Mouse (Mus musculus): ENCODE measurements around the gene Clec16a. TPM values are rescaled to one million over a fixed set of nuclear protein-coding genes. Genes with fewer than 3 reads are reported as not detected.

Gene Clec16a
- polyA plus RNA-seq, 1 experiment = 25.2 TPM

- DNase-seq = no peak
- Histone ChIP-seq H3K4me1 (replicated peaks; ENCODE audit: control insufficient read depth, insufficient read depth, low read length) (peaks cover 36% of the 10 kb centered on the region), H3K36me3 (ENCODE audit: control insufficient read depth, insufficient read depth, low read length) (no peaks in the 10 kb centered on the region), H3K27ac (ENCODE audit: control insufficient read depth, insufficient read depth, low read length) (no peak overlapping the region), H3K27me3 (ENCODE audit: control insufficient read depth, insufficient read depth, low read length) (no peaks in the 10 kb centered on the region), H3K4me3 (ENCODE audit: control insufficient read depth, insufficient read depth, low read length) (no peak overlapping the region)
- WGBS = 99% methylated on average over 3 of the region's 3 CpGs
- TF ChIP-seq CTCF (IDR thresholded peaks at IDR 0.05; ENCODE audit: borderline replicate concordance, control insufficient read depth, extremely low read depth, insufficient read depth, low read length, poor library complexity) (no peak), POLR2A (IDR thresholded peaks at IDR 0.05; ENCODE audit: control insufficient read depth, extremely low read depth, insufficient read depth, low read length, poor library complexity) (no peak)
Measured at GRCm38 (mm10) chr16:10754521-10755296, 209.6 kb downstream of the Clec16a start.

GRCm38 (mm10) chr16:10756168-10756567 lies 211.0 kb downstream of the Clec16a start:
- 78% methylated on average over 6 of the region's 6 CpGs for WGBS
- TF ChIP-seq CTCF (IDR thresholded peaks at IDR 0.05; ENCODE audit: borderline replicate concordance, control insufficient read depth, extremely low read depth, insufficient read depth, low read length, poor library complexity) = no peak
- TF ChIP-seq POLR2A (IDR thresholded peaks at IDR 0.05; ENCODE audit: control insufficient read depth, extremely low read depth, insufficient read depth, low read length, poor library complexity) = no peak
- DNase-seq = no peak
- Histone ChIP-seq H3K27me3 (ENCODE audit: control insufficient read depth, insufficient read depth, low read length) (no peaks in the 10 kb centered on the region), H3K27ac (ENCODE audit: control insufficient read depth, insufficient read depth, low read length) (no peak overlapping the region), H3K4me1 (replicated peaks; ENCODE audit: control insufficient read depth, insufficient read depth, low read length) (peaks cover 32% of the 10 kb centered on the region), H3K36me3 (ENCODE audit: control insufficient read depth, insufficient read depth, low read length) (no peaks in the 10 kb centered on the region), H3K4me3 (ENCODE audit: control insufficient read depth, insufficient read depth, low read length) (no peak overlapping the region)

DNA sequence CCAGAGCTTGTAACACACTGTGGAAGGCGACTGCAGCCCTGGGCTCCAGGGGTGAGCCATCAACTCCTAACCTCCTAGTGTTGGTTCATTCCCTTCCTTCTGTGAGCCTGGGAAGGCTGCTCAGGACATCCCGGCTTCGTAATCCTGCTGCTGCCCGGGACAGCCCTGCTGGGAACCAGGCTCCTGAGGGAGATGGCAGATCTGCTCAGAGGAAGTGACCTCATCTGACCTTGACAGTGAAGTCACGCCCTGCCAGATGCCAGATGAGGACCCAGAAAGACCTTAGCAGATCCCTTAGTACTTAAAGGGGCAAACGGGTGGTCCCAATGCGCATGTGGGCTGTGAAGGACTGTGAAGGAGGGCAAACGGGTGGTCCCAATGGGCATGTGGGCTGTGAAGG lies 216.0 kb downstream of the Clec16a start:
- Histone ChIP-seq H3K27ac (ENCODE audit: control insufficient read depth, insufficient read depth, low read length) (no peak overlapping the region), H3K36me3 (ENCODE audit: control insufficient read depth, insufficient read depth, low read length) (no peaks in the 10 kb centered on the region), H3K4me3 (ENCODE audit: control insufficient read depth, insufficient read depth, low read length) (no peak overlapping the region), H3K4me1 (replicated peaks; ENCODE audit: control insufficient read depth, insufficient read depth, low read length) (peaks cover 24% of the 10 kb centered on the region), H3K27me3 (ENCODE audit: control insufficient read depth, insufficient read depth, low read length) (no peaks in the 10 kb centered on the region)
- DNase-seq = no peak
- WGBS = 79% methylated on average over 8 of the region's 8 CpGs
- no peak for TF ChIP-seq CTCF (IDR thresholded peaks at IDR 0.05; ENCODE audit: borderline replicate concordance, control insufficient read depth, extremely low read depth, insufficient read depth, low read length, poor library complexity)
- TF ChIP-seq POLR2A (IDR thresholded peaks at IDR 0.05; ENCODE audit: control insufficient read depth, extremely low read depth, insufficient read depth, low read length, poor library complexity) = no peak

DNA sequence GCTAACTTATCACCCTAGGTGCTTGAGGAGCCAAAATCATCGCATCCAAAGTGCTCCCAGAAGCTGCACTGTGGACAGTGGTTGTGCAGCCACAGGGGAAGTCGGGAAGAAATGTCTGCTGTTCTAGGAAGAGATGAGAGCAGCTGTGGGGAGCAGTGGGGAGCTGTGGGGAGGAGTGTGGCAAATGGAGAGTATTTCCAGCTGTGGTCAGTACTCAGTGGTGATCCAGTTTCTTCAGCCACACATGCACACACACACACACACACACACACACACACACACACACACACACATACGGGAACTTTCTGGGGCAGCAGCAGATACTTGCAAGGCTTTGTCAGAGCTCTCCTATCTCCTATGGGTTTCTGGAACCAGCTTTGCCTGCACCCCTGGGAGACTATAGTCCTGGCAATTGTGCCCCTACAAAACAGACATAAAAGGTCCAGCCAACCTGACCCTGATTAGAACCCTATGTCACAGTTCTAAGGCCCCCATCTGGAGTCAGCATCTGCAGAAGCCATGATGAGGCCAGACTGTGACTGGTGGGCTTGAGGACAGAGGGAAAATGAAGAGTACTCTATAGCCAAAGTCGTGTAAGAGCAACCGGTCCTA lies 217.5 kb downstream of the Clec16a start:
- Histone ChIP-seq H3K4me3 (ENCODE audit: control insufficient read depth, insufficient read depth, low read length) (no peak overlapping the region), H3K27ac (ENCODE audit: control insufficient read depth, insufficient read depth, low read length) (no peak overlapping the region), H3K36me3 (ENCODE audit: control insufficient read depth, insufficient read depth, low read length) (no peaks in the 10 kb centered on the region), H3K4me1 (replicated peaks; ENCODE audit: control insufficient read depth, insufficient read depth, low read length) (peaks cover 27% of the 10 kb centered on the region), H3K27me3 (ENCODE audit: control insufficient read depth, insufficient read depth, low read length) (no peaks in the 10 kb centered on the region)
- no peak for DNase-seq
- TF ChIP-seq CTCF (IDR thresholded peaks at IDR 0.05; ENCODE audit: borderline replicate concordance, control insufficient read depth, extremely low read depth, insufficient read depth, low read length, poor library complexity) = no peak
- TF ChIP-seq POLR2A (IDR thresholded peaks at IDR 0.05; ENCODE audit: control insufficient read depth, extremely low read depth, insufficient read depth, low read length, poor library complexity) = no peak
- 81% methylated on average over 5 of the region's 5 CpGs for WGBS

GRCm38 (mm10) chr16:10763540-10764264 lies 218.6 kb downstream of the Clec16a start:
- Histone ChIP-seq H3K4me1 (replicated peaks; ENCODE audit: control insufficient read depth, insufficient read depth, low read length) (peaks cover 31% of the 10 kb centered on the region), H3K27me3 (ENCODE audit: control insufficient read depth, insufficient read depth, low read length) (no peaks in the 10 kb centered on the region), H3K36me3 (ENCODE audit: control insufficient read depth, insufficient read depth, low read length) (no peaks in the 10 kb centered on the region), H3K4me3 (ENCODE audit: control insufficient read depth, insufficient read depth, low read length) (no peak overlapping the region), H3K27ac (ENCODE audit: control insufficient read depth, insufficient read depth, low read length) (no peak overlapping the region)
- TF ChIP-seq CTCF (IDR thresholded peaks at IDR 0.05; ENCODE audit: borderline replicate concordance, control insufficient read depth, extremely low read depth, insufficient read depth, low read length, poor library complexity) (no peak), POLR2A (IDR thresholded peaks at IDR 0.05; ENCODE audit: control insufficient read depth, extremely low read depth, insufficient read depth, low read length, poor library complexity) (no peak)
- WGBS = 83% methylated on average over 6 of the region's 6 CpGs
- no peak for DNase-seq

DNA sequence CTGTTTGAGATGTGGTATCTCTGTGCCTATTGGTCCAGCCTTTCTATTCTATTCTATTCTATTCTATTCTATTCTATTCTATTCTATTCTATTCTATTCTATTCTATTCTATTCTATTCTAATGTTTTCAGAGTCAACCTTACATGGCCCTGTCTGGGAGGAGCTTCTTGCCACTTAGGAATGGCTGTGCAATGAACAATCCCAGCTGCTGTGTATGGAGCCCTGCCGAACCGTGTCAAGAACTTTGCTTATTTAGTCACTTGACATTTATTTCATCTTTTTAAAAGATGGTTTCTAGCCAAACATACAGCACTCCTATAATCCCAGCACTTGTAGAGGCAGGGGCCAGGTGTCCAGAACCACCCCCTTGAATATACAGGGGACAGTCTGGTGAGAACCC lies 219.2 kb downstream of the Clec16a start:
- H3K4me3 ChIP-seq (ENCODE audit: control insufficient read depth, insufficient read depth, low read length) = no peak overlapping the region
- DNase-seq = no peak
- H3K36me3 ChIP-seq (ENCODE audit: control insufficient read depth, insufficient read depth, low read length) = no peaks in the 10 kb centered on the region
- 42% methylated on average over 2 of the region's 2 CpGs for WGBS
- H3K27ac ChIP-seq (ENCODE audit: control insufficient read depth, insufficient read depth, low read length) = no peak overlapping the region
- no peaks in the 10 kb centered on the region for H3K27me3 ChIP-seq (ENCODE audit: control insufficient read depth, insufficient read depth, low read length)
- TF ChIP-seq CTCF (IDR thresholded peaks at IDR 0.05; ENCODE audit: borderline replicate concordance, control insufficient read depth, extremely low read depth, insufficient read depth, low read length, poor library complexity) (no peak), POLR2A (IDR thresholded peaks at IDR 0.05; ENCODE audit: control insufficient read depth, extremely low read depth, insufficient read depth, low read length, poor library complexity) (no peak)
- H3K4me1 ChIP-seq (replicated peaks; ENCODE audit: control insufficient read depth, insufficient read depth, low read length) = peaks cover 37% of the 10 kb centered on the region
